Mouse (Mus musculus) MN1 (cell line): ENCODE data around the gene C1qtnf1.

Experiments used
- DNase-seq: peaks from one replicate; pipeline ENCODE4 v3.0.0-alpha.2; 2016; ENCODE audit warnings: low spot score

C1qtnf1 gene

DNA sequence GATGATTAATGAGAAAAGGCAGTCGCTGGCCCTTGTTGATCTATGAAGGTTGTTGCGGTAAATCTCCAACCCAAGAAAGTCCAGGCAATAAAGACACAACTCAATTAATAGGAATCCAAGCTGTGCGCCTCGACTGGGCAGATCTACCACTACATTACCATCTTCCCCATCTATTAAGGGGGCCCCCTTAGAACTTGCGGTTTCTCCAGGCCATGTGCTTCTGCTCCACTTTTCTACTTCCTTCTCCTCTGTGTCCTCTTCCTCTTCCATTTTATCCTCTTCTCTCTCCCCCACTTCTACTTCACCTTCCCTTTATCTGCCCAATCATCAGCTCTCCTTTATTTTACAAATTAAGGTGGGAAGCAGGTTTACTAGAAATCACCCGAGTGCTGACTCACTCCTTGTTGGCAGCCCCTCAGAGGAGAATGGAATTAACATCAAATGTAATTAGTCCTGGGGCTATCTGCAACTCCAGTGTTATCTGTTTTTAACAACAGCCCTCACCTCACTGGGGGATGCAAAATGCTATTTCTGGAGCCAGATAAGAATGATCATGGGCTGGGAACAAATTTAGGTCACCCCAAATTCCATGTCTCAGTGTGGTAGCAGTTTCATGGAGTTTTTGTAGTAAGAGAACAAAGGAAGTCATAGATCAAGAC, 46.0 kb downstream of the C1qtnf1 start:
- no peak for DNase-seq

DNA sequence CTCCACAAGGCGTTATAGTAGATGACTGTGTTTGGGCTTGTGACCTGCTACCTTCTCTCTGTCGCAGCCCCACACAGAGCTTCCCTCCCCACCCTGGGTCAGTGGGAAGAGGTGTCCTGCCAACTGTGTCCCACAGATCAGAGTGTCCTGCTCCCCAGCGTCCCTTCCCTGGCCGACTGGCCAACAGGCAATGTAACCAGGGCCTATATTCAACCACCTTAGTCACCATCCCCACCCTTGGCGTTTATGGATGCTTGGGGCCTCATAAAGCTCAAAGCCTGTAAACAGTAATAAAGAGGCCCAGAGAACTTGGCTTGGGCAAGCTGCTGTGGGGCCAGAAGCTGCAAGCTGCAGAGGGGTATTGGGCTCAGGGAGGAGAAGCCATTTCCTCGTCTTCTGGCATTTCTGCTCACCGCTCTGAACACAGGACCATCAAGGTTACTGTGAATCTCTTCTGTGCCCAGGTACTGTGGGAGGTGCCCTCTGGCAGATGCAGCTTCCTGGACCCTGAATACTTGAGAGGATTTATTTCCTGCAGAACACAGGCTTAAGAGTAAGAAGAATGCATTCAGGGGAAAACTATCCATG, 47.6 kb downstream of the C1qtnf1 start:
- no peak for DNase-seq

DNA sequence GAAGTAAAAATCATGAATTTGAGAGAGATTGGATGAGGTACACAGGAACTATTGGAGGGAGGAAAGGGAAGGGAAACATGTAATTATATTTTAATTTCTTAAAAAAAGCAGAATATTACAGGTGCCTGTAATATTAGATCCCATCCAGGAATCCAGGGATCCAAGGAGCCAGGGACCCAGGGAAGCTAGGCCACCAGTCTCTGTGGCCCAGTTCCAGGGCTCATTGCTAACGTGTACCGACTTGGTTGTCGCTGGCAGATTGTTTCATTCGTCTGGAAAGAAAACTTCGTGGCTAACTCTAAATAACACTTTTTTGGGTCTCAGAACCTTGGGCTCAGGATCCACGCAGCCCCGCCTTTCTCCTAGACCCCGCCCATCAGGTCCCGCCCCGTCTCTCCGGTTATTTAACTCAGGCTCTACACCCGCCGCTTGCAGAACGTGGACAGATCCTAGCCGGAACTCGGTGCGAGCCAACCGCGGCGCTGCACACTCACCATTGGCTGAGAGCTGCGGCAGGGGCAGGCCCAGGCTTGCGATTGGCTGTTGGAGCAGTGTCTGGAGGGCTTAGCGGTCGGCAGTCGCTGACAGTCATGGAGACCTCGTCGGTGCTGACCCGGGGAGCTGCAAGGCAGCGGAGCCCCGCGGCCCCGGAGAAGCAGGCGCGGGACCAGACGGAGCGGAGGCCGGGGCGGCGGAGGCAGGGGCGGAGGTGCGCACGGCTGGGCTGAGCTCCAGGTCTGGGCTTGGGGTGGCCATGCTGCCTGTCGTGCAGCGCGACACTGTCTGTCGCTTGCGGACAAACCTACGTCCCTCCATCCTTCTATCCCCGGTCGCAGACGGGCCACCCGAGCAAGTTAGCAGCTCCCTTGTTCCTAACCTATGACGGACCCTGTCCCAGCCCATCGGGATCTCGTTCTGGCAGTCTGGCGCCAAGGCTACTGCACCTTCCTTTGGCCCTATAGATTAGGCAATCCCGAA, 48.7 kb downstream of the C1qtnf1 start, which contains the start of gene Engase:
Gene Engase (plus strand): TSS at position 434 of the 978 bp plus-strand sequence.
- peak; percentile 91 for DNase-seq

DNA sequence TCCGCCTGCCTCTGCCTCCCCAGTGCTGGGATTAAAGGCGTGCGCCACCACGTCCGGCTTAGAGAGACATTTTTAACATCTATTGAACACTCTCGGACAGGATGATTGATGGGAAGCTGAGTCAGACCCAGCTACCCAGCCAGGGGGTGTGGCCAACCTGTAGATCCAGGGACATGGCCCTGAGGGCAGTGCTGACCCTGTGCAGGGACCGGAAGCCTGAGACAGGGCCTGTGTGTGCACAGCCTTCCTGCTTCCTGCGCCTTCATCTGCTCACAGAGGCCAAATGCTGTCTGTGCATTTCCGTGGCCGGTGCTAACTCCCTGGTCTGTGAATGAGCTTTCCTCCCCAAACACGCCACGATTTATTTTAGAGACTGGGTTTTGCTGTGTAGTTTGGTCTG, 51.8 kb downstream of the C1qtnf1 start:
- no peak for DNase-seq

DNA sequence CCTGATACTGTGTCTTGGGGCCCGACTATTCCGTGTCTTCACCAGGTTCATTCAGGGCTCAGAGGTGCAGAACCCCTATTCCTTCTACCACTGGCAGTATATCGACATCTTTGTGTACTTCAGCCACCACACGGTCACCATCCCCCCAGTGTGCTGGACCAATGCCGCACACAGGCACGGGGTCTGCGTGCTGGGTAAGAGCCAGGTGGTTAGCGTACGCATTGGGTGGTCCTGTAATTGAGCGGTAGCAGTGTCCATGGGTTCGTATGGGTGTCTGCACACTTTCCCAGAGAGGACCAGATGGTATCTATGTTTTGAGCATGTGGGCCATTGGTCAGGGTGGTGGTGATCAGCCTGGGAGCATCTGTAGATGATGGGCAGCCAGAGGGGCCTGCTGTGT, 53.2 kb downstream of the C1qtnf1 start:
- no peak for DNase-seq

DNA sequence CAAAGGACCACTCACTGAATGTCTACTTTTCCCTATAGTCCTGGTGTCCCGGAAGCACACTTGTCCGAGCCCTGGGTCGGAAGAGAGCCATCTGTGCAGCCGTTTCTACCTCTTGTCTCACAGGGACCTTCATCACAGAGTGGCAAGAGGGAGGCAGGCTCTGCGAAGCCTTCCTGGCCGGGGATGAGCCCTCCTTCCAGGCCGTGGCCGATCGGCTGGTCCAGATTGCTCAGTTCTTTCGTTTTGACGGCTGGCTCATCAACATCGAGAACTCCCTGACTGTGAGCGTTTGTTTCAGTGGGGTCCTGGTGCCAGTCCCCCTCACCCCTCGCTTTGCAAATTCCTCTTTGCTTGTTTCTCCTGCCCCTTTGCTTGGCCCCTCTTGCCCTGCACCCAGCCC, 53.7 kb downstream of the C1qtnf1 start:
- DNase-seq, result no peak

DNA sequence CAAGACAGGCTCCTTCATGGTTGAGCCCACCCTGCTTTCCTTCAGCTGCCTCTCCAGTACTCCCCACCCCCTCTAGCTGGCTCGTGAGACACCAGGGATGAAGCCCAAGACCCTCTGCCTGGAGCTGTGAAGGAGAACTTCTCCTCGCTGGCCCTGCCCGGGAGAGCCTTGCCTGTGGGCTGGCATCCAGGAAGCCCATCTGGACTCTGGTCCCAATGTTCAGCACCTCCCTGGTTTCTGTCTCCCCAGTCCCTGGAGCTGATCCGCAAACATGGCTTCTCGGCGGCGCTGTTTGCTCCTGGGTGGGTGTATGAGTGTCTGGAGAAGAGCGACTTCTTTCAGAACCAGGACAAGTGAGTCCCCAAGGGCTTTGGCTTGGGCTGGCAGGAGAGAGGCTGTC, 56.2 kb downstream of the C1qtnf1 start:
- DNase-seq, result no peak

DNA sequence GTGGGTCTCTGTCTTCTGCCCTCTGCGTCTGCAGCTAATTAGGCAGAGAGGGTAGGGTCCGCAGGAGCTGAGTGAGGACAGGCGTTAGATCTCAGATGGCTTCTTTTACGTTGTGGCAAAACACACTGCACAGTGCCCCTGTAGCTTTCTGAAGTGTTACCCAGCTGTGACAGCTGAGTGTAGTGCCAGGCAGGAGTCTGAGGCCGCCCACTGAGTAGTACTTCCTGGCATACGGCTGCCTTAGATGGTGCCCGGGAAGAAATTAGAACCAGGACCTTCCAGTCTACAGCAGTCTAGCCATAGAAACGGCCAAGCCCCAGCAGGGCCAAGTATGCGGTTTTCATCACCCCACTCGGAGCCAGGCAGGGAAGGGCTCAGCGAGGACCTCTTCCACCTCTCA, 57.3 kb downstream of the C1qtnf1 start:
- DNase-seq, result no peak

DNA sequence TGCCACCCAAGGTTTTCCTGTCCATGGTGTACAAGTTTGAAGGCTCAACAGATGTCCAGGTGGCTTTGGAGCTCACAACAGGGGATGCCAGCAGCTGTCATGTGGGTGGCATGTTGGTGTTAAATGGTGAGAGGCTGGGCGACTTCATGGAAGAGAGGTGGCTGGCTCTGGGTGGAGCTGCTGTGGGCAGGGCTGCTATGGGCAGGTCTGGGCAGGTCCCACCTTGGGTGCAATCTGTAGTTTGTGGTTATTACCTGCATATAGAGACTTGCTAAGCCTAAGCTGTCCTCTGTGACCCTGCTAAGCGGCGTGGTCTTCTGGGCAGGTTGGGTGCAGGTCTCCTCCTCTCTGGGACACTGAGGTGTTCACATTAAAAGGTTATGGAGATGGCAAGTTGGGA, 57.8 kb downstream of the C1qtnf1 start:
- DNase-seq, result no peak

DNA sequence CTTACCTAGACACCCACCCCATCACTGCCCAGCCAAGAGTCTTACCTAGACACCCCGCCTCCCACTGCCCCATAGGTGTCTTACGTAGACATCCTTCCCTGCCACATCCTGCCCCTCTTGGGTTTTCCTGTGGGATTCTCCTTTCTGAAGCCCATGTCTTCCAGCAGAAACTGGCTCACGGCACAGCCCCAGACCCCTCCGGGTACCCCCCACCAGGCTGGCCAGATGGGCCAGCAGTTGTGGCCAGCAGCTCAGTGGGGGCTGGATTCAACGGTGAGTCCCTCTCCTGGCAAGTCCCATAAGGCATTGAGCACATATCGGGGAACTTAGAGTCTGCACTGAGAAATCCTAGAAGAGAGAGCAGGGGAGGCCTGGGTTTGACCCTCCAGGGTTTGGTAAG, 58.3 kb downstream of the C1qtnf1 start:
- no peak for DNase-seq

DNA sequence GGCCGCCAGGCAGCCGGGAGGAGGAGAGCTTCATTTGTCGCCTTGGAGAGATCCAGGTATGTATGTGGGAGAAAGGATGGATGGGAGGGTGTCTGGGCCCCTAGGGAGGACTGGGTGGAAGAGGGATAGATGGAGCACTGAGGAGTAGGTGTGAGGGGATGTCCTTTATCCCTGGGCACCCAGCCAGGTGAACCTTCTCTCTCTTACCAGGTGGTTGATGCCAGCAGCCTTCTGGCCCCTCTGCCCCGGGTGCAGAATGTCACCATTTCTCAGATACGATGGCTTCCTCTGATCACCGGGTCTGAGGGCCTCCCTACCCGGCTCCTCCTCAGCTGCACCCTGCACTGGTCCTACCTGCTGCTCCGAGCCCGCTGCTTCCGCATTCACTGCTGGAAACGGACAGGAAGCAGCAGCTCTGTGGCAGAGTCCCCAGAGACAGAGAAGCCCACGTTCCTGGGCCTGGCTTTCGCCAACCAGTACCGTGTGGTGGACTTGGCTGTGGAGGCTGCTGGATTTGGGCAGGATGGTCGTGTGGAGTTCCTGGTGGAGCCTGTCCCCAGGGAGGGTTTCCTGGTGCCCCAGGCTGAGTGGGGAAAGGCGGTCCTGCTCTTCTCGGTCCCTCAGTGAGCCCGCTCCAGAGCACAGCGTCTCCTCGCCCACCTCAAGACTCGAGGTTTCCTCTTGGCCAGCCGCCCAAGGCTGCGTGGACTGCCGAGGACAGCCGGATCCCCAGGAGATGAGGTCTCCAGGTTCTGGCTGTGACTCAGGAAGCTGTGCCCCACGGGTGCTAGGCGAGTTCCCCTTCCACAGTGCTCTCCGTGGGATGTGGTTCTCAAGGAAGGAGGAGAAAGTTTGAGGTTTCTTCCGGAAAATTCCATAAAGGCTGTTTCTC, 59.1 kb downstream of the C1qtnf1 start:
- DNase-seq, result no peak

DNA sequence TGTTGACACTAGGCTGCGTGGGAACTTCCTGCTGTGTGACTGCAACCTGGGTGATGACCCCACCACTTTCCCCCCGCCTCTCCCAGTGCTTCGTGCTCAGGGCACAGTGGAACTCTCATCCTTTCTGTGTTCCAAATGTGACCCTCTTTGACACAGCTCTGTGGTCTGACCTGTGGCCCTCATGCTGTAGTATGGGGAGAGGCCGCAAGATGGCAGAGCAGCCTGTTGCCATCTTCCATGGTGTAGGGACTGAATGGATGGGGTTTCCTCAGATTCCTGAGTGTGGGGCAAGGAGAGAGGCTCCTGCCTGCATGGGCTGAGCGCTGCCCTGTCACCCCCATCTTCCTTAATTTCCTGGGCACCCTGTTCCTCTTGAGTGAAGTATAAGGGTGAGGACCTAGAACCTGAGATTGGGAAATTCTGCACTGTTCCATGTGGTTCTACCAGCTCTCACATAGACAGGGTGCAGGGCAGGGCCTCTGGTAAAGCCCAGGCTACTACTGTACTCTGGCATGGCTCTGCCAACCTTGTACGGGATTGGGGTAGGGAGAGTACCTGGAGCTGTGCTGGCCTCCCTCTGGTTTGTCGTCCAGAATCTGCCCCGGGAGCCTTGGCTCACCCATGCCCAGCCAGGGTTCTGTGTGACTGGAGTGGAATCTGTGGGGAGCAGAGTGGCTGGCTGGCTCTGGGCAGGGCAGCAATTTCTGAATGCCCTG, 60.3 kb downstream of the C1qtnf1 start:
- no peak for DNase-seq

DNA sequence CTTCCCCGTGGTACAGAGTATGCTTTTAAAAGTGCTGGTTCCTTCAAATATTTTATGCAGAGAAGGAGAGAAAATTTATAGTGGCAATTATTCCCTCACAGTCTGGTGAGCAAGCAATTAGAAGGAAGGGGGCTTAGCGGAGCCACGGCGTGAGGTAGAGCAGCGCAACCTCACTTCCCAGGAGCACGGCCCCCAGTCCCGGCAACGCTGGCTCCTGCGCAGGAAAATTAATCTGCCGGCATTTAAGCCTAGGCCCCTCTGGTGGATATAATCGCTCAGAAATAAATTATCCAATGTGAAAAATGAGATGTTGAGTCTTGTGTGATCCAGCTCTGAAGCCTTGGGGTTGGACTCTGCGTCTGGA, 60.9 kb downstream of the C1qtnf1 start:
- DNase-seq, result no peak

DNA sequence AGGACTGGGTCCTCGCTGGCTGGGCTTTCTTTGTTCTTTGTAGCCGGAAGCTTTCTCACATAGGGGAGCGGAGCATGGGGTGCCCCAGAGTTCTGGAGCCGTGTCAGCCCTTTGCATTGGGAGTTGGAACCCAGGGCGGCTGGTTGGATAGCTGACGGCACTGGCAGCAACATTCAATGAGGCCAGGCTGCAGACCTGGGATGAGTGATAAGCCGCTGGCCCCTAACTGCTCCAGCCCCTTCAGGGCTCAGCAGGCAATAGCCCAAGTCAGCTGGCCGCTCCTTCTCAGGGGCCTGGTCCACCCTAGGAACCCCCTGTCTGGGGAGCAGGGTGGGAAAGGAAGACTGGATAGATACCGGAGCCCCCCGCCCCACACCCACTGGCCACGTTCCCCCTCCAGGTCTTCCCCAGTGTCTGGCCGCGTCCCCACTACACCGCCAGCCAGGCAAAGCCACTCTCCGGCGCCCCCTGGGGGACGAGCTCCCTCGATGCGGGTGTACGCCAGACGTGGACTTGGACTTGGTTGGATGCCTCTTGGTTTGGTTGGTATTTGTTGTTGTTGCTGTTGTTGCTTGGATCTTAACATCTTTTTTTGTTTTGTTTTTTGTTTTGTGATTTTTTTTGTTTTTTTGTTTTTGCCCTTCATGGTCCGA, 62.7 kb downstream of the C1qtnf1 start:
- no peak for DNase-seq

DNA sequence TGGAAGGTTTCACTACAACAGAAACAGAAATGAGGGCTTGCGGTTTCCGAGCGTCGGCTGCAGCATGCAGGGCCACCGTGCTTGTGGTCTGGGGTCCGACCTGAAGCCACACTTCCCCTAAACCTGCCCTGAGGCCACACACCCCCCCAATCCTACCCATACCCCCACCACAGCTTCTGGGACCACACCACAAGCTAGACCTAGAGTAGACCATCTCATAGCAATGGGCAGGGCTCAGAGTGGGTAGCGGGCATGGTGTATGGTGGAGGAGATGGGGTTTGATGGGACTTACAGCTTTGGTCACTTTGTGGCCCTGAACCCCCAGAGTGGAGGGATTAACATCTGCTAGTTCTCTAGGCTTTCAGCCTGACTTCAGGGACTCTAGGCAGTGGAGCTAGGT, 63.2 kb downstream of the C1qtnf1 start:
- DNase-seq, result no peak

DNA sequence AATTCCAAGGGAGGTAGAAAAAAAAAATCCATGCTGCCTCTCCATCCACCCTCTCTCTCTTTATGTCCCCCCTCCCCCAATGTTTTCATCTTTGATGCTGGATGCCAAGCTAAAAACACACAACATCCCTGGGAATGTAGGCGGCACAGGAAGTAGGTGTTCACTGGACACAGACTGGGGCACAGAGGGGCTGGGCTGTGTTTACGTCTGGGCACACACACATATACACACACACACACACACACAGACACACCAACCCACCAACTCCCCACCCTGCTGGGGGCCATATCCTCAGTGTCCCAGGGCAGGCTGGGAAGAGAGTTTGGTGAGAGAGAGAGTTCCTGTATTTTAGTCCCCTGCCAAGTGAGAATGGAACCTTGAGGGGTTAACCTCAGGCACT, 65.5 kb downstream of the C1qtnf1 start:
- no peak for DNase-seq

DNA sequence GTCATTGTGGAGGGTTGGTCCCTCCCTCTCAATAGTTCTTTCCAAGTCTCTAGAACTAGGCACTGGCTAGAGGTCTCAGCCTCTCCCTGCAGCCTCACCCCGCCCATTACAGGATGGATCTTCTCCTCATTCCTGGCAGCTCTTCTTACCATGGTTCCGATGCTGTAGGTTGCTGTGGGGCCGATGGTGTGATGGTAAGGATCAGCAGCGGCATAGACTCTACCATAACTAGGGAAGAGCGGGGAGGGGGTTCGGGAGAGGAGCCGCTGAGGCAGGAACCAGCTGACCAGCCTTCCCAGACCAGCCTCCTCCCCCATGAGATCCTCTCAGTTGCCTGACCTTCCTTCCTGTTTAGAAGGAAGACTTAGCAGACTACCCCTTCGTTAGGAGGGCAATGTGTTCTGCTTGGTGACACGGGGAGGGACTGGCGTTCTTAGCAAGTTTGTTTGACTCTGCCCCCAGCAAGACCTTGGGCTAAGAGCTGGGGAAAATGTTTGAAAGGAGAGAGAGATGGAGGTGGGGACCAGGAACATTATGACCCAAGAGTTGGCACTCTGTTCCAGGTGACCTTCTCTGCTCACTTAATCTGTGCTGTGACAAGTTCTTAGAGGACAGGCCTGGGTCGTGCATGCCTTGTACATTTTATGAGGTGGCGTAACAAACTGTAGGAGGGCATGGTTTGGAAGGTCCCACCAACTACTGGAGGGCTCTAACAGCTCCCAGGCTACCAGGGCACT, 66.2 kb downstream of the C1qtnf1 start:
- DNase-seq, result no peak

DNA sequence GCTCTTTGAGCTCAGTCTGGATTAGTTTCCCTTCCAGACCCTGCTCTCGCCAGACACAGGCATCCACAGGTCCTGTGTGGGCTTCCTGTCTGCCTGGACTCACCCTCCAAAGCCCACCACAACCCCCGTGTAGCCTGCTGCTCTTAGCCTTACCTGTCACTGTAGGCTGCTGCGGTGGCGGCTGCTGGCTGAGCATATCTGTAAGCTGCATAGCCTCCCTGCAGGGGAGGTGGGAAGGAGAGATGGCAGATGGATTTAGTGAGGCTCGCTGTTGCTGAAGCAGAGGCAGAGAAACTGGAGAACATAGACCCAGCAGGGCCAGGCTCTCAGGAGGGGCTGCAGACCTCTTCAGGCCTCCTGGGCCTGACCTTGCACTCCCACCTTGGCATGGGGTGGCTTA, 67.1 kb downstream of the C1qtnf1 start:
- DNase-seq, result no peak

DNA sequence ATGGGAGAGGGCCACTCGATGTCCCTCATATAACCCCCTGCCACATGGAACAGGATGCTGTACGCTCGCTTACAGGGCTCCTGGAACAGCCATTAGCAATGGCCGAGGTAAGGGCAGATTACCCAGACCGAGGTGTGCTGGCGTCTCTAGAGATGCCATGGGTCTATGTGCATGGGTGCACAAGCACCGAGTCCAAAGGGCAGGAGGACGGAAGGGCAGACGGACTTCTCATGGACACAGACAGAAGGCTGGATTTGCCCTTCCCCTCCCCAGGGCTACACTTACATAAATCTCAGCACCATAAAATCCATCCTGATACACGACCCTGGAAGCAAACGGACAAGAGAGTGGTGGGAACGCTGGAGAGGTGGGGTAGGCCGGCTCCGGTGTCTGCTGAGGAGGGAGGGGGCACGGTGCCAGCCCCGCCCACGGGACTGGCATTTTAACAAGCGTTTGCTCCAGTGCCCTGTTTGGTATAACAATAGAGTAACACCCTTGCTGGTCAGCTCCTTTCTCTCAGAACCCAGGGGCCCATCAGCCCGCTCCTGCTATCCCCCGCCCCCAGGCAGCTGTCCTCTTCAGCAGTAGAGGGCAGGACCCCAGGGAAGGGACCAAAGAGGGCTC, 68.2 kb downstream of the C1qtnf1 start:
- no peak for DNase-seq
